Mouse (Mus musculus): ENCODE results near the gene Calm1. TPM values are rescaled to one million over a fixed set of nuclear protein-coding genes. Genes with fewer than 3 reads are reported as not detected.
"Not testable (repeated sequence)": the region's sequence is repeated elsewhere in the genome, so short reads cannot be mapped to it uniquely, and the experiment has no call there.

Calm1 gene
- polyA plus RNA-seq, 1 experiment from 2014 or later = 2,174 TPM

- Histone ChIP-seq H3K36me3 (peaks cover 10% of the 10 kb centered on the region), H3K4me2 (replicated peaks) (no peak overlapping the region), H3K9ac (replicated peaks) (no peak overlapping the region), H3K4me3 (no peak overlapping the region), H3K9me3 (0 out of 2 replicates have a peak, but pooled peaks cover 4% of the 10 kb centered on the region), H3K27ac (replicated peaks) (no peak overlapping the region), H3K4me1 (peaks cover 14% of the 10 kb centered on the region), H3K27me3 (no peaks in the 10 kb centered on the region)
- 86% methylated on average over 10 of the region's 10 CpGs for WGBS
- ATAC-seq (replicated peaks) = no peak
These were observed 14.9 kb downstream of the Calm1 start for GRCm38 (mm10) chr12:100214156-100214555.

DNA sequence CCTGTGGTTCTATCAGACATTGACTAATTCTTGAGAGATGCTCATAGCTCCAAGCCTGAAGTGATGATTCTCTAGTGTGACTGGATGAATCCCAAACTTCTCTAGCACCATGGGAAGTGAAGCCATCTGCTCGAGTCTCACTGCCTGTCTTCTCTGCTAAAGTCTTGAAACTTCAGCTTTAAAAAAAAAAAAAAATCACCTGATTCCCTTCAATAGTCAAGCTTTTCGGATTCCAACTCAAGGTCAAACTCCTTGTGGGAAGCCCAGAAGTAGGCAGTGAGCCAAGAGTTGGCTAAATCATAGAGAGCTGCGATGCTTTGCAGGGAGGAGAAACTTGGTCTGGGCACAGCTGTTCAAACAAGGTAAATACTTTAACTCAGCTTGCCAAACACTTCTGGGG is 15.5 kb downstream of the Calm1 start:
- Histone ChIP-seq H3K27ac (replicated peaks) (no peak overlapping the region), H3K4me2 (replicated peaks) (no peak overlapping the region), H3K9me3 (0 out of 2 replicates have a peak, but pooled peaks cover 4% of the 10 kb centered on the region), H3K27me3 (no peaks in the 10 kb centered on the region), H3K4me1 (peaks cover 14% of the 10 kb centered on the region), H3K4me3 (no peak overlapping the region), H3K36me3 (peaks cover 5% of the 10 kb centered on the region), H3K9ac (replicated peaks) (no peak overlapping the region)
- WGBS = 82% methylated on average over 3 of the region's 3 CpGs
- no peak for ATAC-seq (replicated peaks)

DNA sequence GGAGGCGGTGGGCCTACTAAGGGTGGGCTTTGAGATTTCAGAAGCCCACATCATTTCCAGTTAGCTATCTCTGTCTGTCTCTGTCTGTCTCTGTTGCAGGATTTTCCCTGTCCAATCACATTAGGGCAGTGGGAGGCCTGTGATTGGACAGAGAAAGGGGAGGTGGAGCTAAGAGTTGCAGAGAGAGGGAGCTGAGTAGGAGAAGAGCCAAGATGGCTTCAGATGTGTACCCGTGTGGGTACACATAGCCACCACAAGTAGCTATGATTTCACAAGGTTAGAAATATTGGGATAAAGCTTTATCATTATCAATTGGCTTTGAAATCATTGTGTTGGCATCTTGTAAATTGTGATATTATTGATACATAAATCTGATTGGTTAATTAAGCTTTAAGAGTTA is 17.9 kb downstream of the Calm1 start:
- H3K27ac ChIP-seq (replicated peaks); H3K36me3 ChIP-seq: not testable (repeated sequence)

DNA sequence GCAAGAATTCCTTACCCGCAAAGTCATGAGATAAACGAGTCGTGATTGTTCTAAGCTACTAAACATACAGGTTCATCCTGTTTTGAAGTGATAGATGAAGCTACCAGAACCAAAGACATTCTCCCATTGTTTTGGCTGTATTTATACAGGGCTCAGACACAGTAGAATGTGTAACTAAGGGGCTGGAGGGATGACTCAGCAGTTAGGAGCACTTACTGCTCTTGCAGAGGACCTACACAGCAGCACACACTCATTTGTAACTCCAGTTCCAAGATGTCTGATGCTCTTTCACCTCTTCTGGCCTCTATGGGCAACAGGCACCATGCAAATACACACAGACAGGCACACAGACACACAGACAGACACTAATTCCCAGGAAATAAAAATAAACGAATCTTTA is 20.8 kb downstream of the Calm1 start:
- no peak for ATAC-seq (replicated peaks)
- no peak overlapping the region for H3K9ac ChIP-seq (replicated peaks)
- H3K4me1 ChIP-seq = peaks cover 26% of the 10 kb centered on the region
- H3K27ac ChIP-seq (replicated peaks) = no peak overlapping the region
- no peaks in the 10 kb centered on the region for H3K36me3 ChIP-seq
- H3K4me3 ChIP-seq = no peak overlapping the region
- H3K4me2 ChIP-seq (replicated peaks) = no peak overlapping the region
- no peaks in the 10 kb centered on the region for H3K9me3 ChIP-seq
- no peaks in the 10 kb centered on the region for H3K27me3 ChIP-seq
- 89% methylated on average over 4 of the region's 4 CpGs for WGBS

More for the DNA sequence above, 17.9 kb downstream of the Calm1 start:
- not testable (repeated sequence) for H3K4me2 ChIP-seq (replicated peaks); H3K4me3 ChIP-seq; H3K9ac ChIP-seq (replicated peaks); ATAC-seq (replicated peaks); H3K9me3 ChIP-seq; H3K27me3 ChIP-seq
- H3K4me1 ChIP-seq = peaks cover 11% of the 10 kb centered on the region
- WGBS = 92% methylated on average over 2 of the region's 2 CpGs

GRCm38 (mm10) chr12:100221608-100222321 is 22.5 kb downstream of the Calm1 start:
- Histone ChIP-seq H3K9me3 (no peaks in the 10 kb centered on the region), H3K4me1 (peaks cover 38% of the 10 kb centered on the region), H3K4me2 (replicated peaks) (peak overlapping the region; percentile 30), H3K27me3 (no peaks in the 10 kb centered on the region), H3K36me3 (no peaks in the 10 kb centered on the region), H3K4me3 (peak overlapping the region; percentile 1), H3K9ac (replicated peaks) (no peak overlapping the region), H3K27ac (replicated peaks) (peak overlapping the region; percentile 65)
- peak; percentile 60 for ATAC-seq (replicated peaks)
- WGBS = 10% methylated on average over 11 of the region's 11 CpGs

DNA sequence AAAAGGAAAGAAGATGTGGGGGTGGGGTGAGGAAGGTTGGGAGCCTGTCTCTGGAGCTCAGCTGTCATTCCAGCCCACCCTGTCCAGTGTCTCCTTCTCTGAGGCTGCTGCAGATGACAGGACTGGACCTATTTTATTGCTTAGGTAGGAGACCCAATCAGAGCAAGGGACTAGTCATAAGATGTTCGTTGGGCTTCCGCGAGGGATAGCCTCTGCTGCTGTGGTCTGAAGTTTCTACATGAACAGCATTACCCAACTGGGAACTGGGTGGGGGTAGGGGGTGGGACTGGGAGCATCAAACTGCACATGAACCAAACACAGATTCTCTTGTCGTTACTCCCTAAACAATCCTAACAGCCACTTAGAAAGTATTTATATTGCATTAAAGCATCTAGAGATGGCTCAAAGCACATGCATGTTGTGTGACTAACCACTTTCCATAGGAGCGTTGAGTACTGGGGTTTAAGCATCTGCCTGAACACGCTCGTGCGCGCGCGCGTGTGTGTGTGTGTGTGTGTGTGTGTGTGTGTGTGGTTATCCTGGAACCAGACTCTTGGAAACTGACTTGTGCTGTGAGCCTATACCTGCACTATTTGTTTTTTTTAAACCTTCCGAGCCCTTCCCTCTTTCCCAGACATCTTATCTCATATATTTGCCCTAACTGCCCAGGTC is 23.2 kb downstream of the Calm1 start:
- H3K4me2 ChIP-seq (replicated peaks) = peak overlapping the region; percentile 30
- no peaks in the 10 kb centered on the region for H3K27me3 ChIP-seq
- H3K9me3 ChIP-seq = no peaks in the 10 kb centered on the region
- peak overlapping the region; percentile 1; the same call in 1 of the 2 replicates for H3K4me3 ChIP-seq
- peak; percentile 62; the same call in 1 of the 2 replicates for ATAC-seq (replicated peaks)
- H3K27ac ChIP-seq (replicated peaks) = peak overlapping the region; percentile 65
- 78% methylated on average over 13 of the region's 13 CpGs for WGBS
- peaks cover 38% of the 10 kb centered on the region for H3K4me1 ChIP-seq
- H3K36me3 ChIP-seq = no peaks in the 10 kb centered on the region
- H3K9ac ChIP-seq (replicated peaks) = no peak overlapping the region

DNA sequence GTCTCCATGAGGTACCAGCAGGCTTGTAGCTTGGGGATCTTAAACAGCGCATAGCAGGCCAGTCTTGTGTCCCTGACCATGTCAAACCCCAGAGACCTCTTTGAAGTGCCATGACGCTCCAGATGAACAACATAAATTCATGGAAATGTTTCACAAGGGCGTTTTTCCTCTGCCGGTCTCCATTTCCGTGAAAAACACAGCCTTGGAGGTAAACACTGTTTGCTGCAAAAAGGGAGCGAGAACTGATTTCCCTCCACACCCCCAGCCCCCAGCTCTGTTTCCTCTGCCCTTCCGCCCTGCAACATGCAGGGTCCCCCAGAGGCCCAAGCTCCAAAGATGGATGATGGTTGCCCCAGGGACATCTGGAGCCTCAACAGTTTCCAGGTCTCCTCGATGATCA is 24.3 kb downstream of the Calm1 start:
- 76% methylated on average over 8 of the region's 8 CpGs for WGBS
- H3K4me1 ChIP-seq = peaks cover 49% of the 10 kb centered on the region
- H3K36me3 ChIP-seq = no peaks in the 10 kb centered on the region
- no peak overlapping the region for H3K4me3 ChIP-seq
- no peaks in the 10 kb centered on the region for H3K9me3 ChIP-seq
- peak overlapping the region; percentile 41 for H3K27ac ChIP-seq (replicated peaks)
- H3K9ac ChIP-seq (replicated peaks) = no peak overlapping the region
- no peak overlapping the region for H3K4me2 ChIP-seq (replicated peaks)
- no peaks in the 10 kb centered on the region for H3K27me3 ChIP-seq
- no peak for ATAC-seq (replicated peaks)

DNA sequence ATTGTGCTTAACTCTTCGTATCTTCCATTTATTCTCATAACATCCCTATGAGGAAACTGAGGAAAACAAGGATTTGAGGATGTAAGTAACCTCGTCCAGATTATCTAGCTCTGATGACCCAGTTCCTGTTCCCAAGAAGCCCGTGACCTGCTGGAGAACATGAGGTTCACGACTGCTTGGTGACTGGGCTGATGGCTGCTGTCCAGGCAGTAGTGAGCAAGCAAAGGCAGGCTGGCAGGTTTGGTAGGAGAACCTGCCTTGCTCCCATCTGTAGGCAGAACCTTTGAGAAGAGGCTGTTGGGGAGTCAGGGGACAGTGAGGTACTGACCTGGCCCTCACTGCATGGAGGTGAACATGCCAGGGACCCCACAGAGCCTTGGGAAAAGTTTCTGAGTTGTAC is 26.0 kb downstream of the Calm1 start:
- no peak overlapping the region for H3K27ac ChIP-seq (replicated peaks)
- H3K27me3 ChIP-seq = no peaks in the 10 kb centered on the region
- no peak overlapping the region for H3K9ac ChIP-seq (replicated peaks)
- no peak for ATAC-seq (replicated peaks)
- H3K4me2 ChIP-seq (replicated peaks) = no peak overlapping the region
- no peaks in the 10 kb centered on the region for H3K9me3 ChIP-seq
- no peaks in the 10 kb centered on the region for H3K36me3 ChIP-seq
- WGBS = 83% methylated on average over 4 of the region's 4 CpGs
- peaks cover 49% of the 10 kb centered on the region for H3K4me1 ChIP-seq
- H3K4me3 ChIP-seq = no peak overlapping the region

GRCm38 (mm10) chr12:100226073-100226472 is 26.8 kb downstream of the Calm1 start:
- peaks cover 49% of the 10 kb centered on the region for H3K4me1 ChIP-seq
- ATAC-seq (replicated peaks) = no peak

GRCm38 (mm10) chr12:100226621-100227020 is 27.4 kb downstream of the Calm1 start:
- 52% methylated on average over 8 of the region's 8 CpGs for WGBS
- H3K4me2 ChIP-seq (replicated peaks) = no peak overlapping the region
- H3K9ac ChIP-seq (replicated peaks) = no peak overlapping the region
- H3K4me1 ChIP-seq = peaks cover 46% of the 10 kb centered on the region
- peak overlapping the region; percentile 64 for H3K27ac ChIP-seq (replicated peaks)
- no peaks in the 10 kb centered on the region for H3K9me3 ChIP-seq
- H3K36me3 ChIP-seq = no peaks in the 10 kb centered on the region
- H3K4me3 ChIP-seq = no peak overlapping the region
- H3K27me3 ChIP-seq = no peaks in the 10 kb centered on the region
- peak; percentile 23; the same call in 1 of the 2 replicates for ATAC-seq (replicated peaks)

More at GRCm38 (mm10) chr12:100226073-100226472, 26.8 kb downstream of the Calm1 start:
- Histone ChIP-seq H3K9me3 (no peaks in the 10 kb centered on the region), H3K27ac (replicated peaks) (peak overlapping the region; percentile 64), H3K4me3 (no peak overlapping the region), H3K4me2 (replicated peaks) (no peak overlapping the region), H3K9ac (replicated peaks) (no peak overlapping the region), H3K36me3 (no peaks in the 10 kb centered on the region), H3K27me3 (no peaks in the 10 kb centered on the region)
- WGBS = 61% methylated on average over 5 of the region's 5 CpGs

GRCm38 (mm10) chr12:100228041-100228725 is 28.9 kb downstream of the Calm1 start:
- Histone ChIP-seq H3K9ac (replicated peaks) (no peak overlapping the region), H3K27ac (replicated peaks) (peak overlapping the region; percentile 71), H3K36me3 (no peaks in the 10 kb centered on the region), H3K4me2 (replicated peaks) (no peak overlapping the region), H3K4me3 (no peak overlapping the region), H3K9me3 (no peaks in the 10 kb centered on the region), H3K4me1 (peaks cover 31% of the 10 kb centered on the region), H3K27me3 (no peaks in the 10 kb centered on the region)
- ATAC-seq (replicated peaks) = peak; percentile 57; the same call in 1 of the 2 replicates
- 30% methylated on average over 11 of the region's 11 CpGs for WGBS

GRCm38 (mm10) chr12:100234201-100234600 is 35.0 kb downstream of the Calm1 start:
- Histone ChIP-seq H3K9ac (replicated peaks) (no peak overlapping the region), H3K36me3 (no peaks in the 10 kb centered on the region), H3K9me3 (no peaks in the 10 kb centered on the region), H3K4me2 (replicated peaks) (no peak overlapping the region), H3K4me3 (no peak overlapping the region), H3K27ac (replicated peaks) (no peak overlapping the region), H3K27me3 (no peaks in the 10 kb centered on the region), H3K4me1 (peaks cover 4% of the 10 kb centered on the region)
- 88% methylated on average over 5 of the region's 5 CpGs for WGBS
- no peak for ATAC-seq (replicated peaks)
